Mouse (Mus musculus) gastrocnemius, adult 8-10 months (tissue): ENCODE measurements at regions not wholly inside any gene's neighbourhood (a gene's known extent, or its start where the extent isn't known, plus 50 kb on each side); places are given as distances from the start of the nearest gene placed in this dataset.
A peak's percentile ranks its signal among the peaks of the same experiment; 100 is the strongest.

Experiments used
- DNase-seq, 2 experiments: peaks; one replicate each; pipeline ENCODE4 v3.0.0; 2022; ENCODE audit warnings: low spot score in 2 of 2

DNA sequence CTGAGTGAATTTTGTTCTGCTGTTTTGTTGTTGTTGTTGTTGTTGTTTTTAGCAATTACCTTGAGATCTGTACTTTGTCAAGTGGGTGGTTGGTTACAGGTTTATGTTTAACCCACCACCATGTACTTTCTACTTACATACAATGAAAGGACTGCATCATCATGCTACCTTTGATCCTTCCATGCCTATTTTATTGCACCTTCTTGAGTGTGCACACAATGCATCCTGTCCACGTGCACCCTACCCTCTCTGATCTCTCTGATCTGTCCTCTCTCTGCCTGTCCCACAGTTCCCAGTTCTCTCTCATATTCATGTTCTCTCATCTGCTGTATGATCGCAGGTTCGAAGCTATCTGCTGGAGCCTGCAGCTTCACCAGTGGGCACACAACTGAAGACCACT is 59.9 kb upstream of the Gas1 start:
- DNase-seq = no peak

DNA sequence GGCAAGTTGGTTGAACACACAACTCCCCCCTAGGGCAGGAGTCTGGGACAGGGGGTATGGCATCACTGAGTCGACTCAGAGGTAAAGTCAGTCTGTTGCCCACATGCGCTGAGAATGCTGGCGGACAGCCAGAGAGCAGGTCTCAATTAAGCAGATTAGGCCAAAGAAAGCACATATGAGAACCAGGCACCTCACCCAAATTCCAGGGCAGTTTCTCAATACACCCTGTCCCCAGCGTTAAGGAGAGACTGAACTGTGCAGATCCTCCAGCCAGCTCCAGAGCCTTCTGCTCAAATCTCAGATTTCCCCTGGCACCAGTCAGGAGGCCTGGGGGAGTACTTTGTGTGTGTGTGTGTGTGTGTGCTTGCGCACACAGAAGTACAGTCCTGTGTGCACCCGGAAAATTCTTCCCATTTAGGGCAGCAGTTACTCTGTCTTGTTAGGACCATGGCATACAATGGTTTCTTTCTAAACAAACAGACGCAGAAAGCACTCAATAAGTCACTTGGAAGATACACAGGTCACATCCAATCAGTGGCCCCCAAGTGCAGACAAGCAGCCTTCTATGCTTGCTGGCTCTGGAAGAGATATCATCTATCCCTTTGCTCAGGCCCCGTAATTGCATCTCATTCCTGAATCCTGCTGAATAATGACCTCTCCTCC is 65.4 kb upstream of the Gas1 start:
- peak; percentile 33 to 41 for DNase-seq

DNA sequence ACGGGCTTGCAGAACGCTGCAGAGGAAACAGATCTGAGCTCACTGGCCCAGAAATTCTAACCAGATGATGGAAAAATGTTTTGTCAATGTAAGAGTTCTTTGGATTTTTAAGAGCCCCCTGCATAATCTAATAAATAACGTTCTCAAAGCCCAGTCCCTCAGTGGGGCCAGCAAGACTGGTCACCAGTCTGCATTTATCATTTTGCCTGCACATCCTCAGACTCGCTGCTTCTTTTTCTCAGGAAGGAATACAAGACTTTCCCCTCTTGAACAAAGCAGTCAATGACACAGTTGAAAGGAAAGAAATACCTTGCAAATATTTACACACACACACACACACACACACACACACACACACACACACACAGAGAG is 65.9 kb upstream of the Gas1 start:
- no peak for DNase-seq

DNA sequence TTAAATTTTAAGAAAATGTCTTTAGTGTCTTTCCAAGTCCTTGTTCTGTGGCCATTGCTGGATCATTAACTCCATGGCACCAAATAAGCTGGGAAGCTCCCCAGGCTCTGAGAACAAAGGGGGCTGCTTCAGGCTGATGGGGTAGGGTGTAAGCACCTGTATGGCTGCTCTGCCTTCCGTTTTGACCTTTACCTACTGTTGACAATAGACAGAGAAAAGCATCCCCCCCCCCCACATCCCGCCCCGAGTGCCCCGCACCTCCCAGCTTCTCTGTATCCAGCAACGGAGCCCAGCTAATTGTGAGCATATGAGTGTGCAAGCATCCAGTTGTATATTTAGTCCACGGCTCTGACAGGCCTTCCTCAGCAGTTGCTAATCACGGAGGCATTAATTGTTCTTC is 78.0 kb upstream of the Gas1 start:
- DNase-seq = no peak

DNA sequence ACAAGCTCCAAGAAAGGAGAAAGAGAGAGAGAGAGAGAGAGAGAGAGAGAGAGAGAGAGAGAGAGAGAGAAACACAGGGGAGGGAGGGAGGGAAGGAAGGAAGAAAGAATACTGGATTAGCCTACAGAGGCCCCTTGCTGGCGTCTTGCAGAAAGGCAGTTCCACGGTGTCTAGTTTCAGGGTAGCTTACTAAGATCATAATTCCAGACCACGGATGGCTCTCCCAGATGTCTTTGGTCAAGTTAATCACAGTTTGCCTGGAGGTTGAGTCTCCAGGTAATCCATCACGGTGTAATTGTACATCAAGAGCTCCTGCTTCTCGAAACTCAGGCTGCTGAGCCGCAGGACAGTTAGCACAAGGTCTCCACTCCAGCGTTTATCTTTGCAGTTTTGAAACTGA is 78.5 kb upstream of the Gas1 start:
- DNase-seq = no peak

DNA sequence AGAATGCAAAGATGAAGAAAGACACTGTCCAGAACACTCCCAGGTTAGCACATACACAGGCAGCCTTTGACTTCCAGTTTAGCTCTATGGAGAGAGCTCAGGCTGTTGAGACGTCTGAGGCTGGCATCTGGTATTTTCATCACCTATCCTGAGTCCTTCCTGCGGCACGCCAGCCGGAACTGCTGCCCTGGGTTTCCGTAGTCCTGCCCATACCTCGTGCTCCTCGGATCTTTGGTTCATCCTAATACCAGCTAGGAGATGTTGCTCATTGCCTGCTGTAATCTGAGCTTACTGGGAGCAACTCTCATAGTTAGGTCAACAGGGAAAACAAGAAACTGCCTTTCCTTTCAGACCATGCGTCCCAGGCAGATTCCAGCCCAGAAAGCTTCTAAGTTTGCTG is 79.8 kb upstream of the Gas1 start:
- DNase-seq = no peak

DNA sequence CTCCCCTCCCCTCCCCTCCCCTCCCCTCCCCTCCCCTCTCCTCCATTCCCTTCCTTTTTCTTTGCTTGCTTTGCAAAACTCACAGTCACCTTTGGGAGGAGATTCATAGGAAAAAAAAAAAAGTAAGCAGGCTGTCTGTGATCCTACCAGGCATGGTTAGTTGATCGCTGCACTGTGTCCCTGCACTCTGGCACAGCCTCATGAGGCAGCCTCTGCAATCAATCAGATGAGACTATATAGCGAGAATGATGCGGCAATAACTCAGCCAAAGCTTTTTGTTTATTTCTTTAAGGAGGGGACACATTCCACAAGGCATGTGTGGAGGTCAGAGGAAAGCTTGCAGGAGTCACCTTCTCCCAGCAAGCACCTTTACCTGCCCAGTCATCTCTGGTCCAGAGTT is 80.7 kb upstream of the Gas1 start:
- no peak for DNase-seq

DNA sequence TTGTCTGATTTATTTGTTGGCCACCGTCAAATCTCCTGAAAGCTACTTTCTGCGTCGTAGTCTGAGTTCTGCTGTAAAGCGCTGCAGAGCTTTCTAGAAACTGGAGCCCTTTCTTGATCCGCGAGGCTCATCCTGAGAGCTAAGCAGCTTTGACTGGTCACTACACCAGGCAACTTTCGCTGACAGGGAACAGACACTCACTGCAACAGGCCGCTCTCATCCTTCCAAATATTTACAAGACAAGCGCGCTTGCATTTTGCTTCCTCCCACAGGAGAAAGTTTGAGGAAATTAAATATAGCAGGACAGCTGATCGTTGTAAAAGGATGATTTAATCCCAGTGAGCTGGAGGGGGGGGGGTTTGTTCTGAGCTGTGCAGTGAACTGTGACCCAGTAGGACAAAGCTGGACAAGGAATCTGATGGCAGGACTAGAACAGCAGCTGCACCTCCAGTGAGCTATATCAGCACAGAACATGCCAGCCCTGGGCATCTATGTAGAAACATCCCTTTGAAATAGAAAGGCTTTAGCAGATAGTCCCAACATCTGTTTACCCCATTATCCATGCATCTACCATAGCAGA is 85.4 kb upstream of the Gas1 start:
- DNase-seq = no peak

DNA sequence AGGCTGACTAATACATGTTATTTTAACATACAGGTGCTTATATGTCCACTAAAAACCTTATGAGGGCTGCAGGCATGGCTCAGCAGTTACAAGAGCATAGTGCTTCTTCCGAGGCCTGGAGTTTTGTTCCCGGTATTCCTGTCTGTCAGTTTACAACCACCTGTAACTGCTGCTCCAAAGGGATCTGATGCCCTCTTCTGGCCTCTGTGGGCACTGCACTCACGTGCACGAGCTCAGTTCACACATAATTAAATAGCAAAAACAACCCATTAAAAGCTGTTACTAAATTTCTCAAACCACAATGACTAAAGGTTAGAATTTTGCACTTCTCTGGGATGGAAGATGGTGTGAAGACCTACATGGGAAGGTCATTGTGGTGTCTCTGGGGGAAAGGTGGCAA is 87.3 kb upstream of the Gas1 start:
- no peak for DNase-seq

DNA sequence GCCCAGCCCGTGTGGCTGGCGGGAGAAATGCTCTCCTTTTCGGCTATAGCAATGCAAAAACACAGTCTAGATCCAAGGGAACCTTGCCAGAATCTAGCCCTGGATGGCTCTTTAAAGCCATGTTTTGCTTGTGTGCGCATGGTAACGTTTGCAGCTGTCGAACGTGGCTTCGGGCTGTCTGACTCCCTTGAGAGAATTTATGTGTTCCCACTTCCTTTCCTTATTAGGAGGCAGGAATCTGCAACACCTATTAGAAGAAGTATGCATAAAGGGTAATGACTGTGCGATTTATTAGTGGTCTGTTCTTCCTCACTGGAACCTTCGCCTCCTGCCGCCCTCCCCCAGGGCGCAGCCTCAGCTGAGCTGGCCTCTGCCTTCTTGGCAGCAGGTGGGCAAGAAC is 90.4 kb upstream of the Gas1 start:
- DNase-seq = peak in 1 of 2 experiments; percentile 24

DNA sequence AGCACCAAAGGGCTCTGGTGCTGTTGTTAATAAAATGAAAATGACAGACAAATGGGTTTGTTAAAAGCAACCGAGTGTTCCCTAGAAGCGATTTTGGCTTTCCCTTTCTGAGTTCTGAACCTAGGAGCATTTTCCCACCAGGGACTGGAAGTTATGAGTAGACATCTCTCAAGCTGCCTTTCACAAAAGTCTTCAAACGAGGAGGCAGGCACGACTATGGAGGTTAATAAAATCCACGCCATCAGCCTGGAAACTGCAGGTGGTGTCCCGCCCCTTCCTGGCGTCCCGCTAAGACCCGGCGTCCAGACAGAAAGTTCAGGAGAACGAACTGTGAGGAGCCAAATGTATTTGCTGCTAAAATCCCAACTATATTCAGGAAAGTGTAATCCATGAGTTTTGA is 91.1 kb upstream of the Gas1 start:
- no peak for DNase-seq

DNA sequence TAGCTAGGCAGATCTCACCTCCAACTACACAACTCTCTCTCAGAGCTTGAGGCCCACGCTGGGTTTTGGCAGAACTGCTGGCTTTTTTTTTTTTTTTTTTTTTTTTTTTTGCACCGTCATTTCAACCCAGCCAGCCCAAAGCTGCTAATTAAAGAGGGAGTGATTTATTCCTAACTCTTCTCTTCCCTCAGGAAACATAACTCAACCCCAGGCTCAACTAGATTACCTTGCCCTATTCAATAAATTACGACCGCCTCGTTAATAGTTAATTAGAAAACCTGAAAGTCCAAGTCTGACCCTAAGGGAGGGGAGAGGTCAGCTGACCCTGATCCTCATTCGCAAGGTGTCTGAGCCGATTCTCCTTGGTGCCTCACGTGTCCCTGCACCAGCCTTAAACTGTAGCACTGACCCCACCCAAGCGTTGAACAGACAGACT is 92.3 kb upstream of the Gas1 start:
- no peak for DNase-seq

DNA sequence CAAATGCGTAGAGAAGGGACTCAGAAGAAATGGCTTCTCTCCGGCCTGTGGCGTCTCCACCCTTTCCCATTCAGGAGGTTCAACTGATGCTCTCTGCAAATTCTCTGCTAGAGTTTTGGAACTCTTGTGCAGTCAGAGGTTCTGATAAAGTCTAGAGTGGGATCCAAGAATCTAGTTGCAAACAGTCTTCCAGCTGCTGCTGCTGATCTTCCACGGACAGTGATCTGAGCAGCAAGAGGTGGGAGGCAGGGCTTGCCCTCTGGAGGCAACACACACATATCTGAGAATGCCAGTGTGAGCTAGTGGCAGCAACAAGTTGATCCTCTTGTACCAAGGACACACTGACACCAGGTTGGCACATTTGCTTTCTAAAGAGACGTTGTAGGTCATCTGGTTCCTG is 93.4 kb upstream of the Gas1 start:
- DNase-seq = no peak

DNA sequence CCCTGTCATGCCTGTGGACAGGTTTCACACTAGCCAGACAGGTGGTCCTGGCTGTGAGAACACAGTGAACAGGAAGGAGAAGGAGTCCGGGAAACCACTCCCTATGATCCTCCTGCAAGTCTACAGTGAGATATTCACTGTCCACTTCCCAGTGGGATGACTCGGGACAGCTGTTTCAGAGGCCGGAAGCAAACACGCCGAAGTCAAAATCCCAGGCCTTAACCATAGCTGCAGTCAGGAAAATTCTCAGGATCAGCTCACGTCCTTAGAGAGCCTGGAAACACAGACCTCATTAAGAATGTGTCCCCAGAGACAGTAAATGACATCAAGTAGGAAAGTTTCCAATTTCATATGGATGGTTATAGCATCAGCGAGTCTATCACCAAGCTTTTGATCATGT is 96.2 kb upstream of the Gas1 start:
- no peak for DNase-seq

DNA sequence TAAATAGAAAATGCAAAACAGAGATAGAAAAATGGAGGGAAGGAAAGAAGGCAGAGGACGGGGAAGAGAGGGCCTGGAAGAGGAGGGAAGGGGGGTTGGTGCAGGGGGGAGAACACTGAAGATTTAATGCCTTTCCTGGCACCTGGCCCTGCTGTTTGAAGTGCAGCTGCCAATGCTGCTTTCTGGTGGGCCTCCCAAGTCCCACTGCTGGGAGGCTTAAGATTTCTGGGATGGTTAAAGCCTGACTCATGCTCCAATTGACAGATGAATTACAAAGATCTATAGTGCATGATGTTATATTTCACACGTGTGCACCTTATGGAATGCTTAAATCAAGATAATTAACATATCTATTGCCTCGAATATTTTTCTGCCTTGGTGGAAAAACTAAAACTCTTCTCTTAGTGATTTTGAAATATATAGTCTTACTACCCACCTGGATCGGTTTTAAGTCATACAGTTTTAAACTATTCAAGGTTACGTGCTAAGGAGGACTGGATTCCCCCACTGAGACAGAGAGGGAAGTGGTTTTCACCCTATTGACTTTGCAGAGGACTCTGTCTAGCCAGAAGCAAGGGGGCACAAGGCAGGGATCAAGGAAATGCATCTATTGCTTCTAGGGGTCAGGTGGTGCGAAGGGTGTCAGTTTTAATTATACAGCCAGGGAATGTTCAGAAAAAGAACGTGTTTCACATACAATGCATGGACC is 105.5 kb upstream of the Gas1 start:
- DNase-seq = no peak

DNA sequence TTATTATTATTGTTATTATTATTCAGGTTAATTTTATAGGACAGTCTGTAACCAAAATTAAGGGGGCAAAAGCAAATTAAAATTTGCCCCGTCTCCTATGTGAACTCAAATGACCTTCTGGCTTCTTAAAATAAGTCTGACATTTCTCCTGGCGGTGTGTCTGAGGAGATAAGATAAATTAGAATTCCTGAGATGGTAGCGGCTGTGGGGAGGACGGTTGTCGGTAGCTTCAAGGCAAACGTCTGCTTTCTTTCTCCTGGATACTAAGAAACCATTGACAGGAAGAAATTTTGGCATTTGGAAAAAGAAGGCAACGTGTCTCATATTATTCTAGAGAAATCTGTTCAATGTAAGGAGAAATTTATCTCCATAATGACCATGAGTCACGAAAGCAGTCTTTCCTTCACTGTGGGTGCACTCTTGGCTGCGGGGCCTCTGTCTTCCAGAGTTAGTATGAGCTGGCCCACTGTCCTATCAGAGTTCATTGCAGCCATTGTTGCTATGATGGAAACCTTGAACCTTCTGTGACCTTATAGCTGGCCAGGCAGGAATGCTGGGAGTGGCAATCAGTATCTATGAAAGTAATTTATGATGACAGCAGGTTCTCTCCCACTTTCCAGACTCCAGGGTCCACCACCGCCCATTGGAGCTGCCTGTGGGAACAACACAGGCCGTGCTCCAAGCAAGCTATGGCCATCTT is 109.5 kb upstream of the Gas1 start:
- DNase-seq = no peak

DNA sequence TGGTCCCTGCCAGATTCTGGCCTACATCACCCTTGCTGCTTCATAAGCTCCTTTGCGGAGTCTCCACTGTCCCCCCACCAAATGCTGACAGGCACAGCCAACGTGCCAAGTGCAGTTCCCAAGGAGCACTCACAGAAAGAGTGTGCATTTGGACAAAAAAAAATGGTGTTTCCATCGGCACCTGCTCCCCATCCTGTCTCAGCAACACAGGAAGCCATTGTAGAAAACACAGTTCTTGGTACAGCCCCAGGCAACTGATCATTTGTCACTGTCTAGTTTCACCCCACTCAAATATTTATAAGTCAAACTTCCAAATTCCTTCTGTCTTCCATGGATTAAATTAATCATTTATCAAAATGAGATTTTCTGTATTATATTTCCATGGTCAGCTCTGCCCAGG is 112.5 kb upstream of the Gas1 start:
- no peak for DNase-seq

DNA sequence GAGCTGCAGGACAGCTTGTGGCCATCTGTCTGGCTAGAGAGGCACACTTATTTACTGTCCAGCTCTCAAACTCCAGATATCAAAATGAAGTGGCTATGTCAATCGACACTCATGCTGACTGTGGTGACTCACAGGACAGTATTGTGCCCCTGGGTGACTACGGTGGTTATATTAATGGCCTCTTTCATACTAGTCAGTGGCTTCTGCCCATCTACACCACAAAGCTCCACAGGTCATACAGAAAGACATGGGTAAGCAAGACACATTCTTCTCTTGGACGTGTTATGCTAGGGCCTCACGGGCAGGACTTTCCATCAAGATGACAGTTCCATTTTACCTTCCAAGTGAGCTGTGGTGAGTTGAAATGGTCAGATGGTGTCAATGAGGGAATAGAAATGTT is 113.7 kb upstream of the Gas1 start:
- no peak for DNase-seq

DNA sequence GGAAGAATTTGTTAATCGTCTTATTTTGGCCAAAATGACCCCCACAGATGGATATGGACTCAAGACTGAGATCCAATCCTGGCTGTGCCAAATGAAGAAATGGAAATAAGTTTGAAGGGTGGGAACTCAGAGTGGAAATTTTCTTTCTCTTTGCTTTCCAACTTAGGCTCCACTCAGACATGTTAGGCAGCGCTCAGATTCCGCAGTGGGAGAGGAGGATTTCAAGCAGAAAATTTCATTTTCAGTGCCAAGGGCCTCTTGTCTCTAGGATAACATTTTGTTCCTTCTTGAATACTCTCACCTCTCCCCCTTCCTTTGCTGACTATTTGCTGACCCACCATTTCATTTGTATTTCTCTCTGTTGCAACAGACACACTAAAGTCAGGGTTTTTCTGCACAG is 114.2 kb upstream of the Gas1 start:
- no peak for DNase-seq

DNA sequence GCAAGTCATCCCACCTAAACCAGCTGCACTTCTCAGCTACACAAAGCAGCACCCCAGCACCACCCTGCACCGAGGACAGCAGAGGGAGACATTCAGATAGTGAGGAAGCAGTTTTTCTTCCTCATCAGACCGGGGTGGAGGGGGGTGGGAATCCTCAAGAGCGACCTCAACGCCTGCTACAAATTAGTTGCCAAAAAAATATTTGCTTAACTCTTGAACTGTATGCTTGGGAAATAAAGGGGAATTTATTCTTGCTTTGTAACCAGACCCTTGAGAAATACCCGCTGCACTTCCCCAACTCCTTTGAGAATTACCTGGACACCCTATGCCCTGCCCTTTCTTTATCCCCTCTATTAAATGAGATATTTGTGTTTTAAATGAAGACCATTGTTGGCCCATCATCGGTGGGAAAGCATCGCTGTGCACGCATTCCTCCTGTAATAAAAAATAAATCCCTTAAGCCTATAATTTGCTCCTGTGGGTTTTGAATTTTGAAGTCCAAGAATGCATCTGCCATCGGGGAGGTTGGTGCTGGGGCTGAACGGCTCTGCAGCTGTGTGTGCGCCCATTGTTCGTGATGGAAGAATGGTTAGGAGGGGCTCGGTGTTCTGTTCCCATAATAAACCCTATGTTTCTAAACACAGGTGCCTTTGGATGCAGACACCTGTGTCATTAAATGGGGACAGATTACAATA is 119.2 kb upstream of the Gas1 start:
- no peak for DNase-seq

DNA sequence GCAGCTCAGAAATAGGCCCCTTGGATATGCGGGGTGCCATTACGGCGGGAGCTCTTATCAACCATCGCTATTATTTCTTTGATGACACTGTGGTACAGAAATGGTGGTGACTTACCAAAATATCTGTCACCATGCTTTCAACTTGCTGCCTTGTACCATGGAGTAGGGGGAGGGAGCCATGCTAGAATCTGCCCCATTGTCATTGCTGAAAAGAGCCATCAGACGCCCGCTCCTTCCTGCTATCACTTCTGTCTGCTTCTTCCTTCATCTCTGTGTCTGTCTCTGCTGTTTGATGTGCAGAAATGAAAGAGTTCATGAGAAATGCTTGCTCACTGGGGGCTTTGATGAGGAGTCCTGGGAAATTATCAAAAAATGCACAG is 119.7 kb upstream of the Gas1 start:
- no peak for DNase-seq

DNA sequence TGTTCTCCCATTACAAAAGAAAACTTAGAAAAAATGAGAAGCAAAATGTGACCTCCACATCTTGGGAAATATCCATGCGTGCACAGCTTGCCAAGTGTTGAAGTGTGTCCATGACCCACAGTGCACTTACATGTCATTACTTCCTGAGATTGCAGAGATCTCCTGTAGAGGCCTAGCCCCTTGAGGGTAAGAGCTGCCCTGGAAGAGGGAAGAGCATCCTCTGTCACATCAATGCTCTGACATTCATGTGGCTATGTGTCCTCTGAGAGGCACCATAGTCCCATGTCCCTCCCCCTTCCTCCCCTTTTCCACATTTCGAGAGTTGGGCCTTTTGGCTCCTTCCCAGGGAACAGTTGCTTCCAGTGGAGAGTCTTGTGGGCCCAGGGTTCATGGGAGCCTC is 121.4 kb upstream of the Gas1 start:
- DNase-seq = peak in 1 of 2 experiments; percentile 20
